Mouse (Mus musculus) heart, adult 8-10 months (tissue): ENCODE results near the gene Cdk16. TPM values are rescaled to one million over a fixed set of nuclear protein-coding genes. Genes with fewer than 3 reads are reported as not detected.
A peak's percentile ranks its signal among the peaks of the same experiment; 100 is the strongest.
"Not testable (repeated sequence)": the region's sequence is repeated elsewhere in the genome, so short reads cannot be mapped to it uniquely, and the experiment has no call there.

Source experiments
- DNase-seq: peaks from one replicate; pipeline ENCODE4 v3.0.0; 2022; ENCODE audit warnings: low spot score
- total RNA-seq, 4 experiments: library from RNA; stranded (reverse); gene quantifications; 2 replicates each; pipeline ENCODE4 v1.2.4; 2022

Cdk16 gene
- total RNA-seq, result 100 to 1,000 TPM; 112 to 136 (median 121) TPM

GRCm38 (mm10) chrX:20687519-20688067, at the start of gene Cdk16:
Gene Cdk16, plus strand, starts transcription at chrX:20687954.
- peak; percentile 91 for DNase-seq

- no peak for DNase-seq
Observed at GRCm38 (mm10) chrX:20638141-20638540, 49.6 kb upstream of the Cdk16 start.

- no peak for DNase-seq
Observed at GRCm38 (mm10) chrX:20644780-20645179, 43.0 kb upstream of the Cdk16 start.

- no peak for DNase-seq
Observed at GRCm38 (mm10) chrX:20657593-20657992, 30.2 kb upstream of the Cdk16 start.

- peak; percentile 68 for DNase-seq
Observed at GRCm38 (mm10) chrX:20658026-20658652, 29.6 kb upstream of the Cdk16 start, which contains the start of gene Uba1. Gene Uba1, plus strand, starts transcription at chrX:20658326.

GRCm38 (mm10) chrX:20658891-20659406, 28.8 kb upstream of the Cdk16 start:
- DNase-seq, result no peak

- DNase-seq, result no peak
Observed at GRCm38 (mm10) chrX:20662317-20662715, 25.4 kb upstream of the Cdk16 start.

- DNase-seq, result peak; percentile 87
Observed at GRCm38 (mm10) chrX:20662716-20663443, 24.9 kb upstream of the Cdk16 start.

GRCm38 (mm10) chrX:20663444-20663790, 24.3 kb upstream of the Cdk16 start:
- peak; percentile 3 for DNase-seq

GRCm38 (mm10) chrX:20688068-20688547, 354 bp downstream of the Cdk16 start:
- peak; percentile 73 for DNase-seq

GRCm38 (mm10) chrX:20688615-20689014, 861 bp downstream of the Cdk16 start:
- DNase-seq, result peak; percentile 38

- no peak for DNase-seq
Observed at GRCm38 (mm10) chrX:20691566-20691965, 3.8 kb downstream of the Cdk16 start.

- no peak for DNase-seq
Observed at GRCm38 (mm10) chrX:20692616-20693015, 4.9 kb downstream of the Cdk16 start.

- DNase-seq, result peak; percentile 3
Observed at GRCm38 (mm10) chrX:20695842-20696241, 8.1 kb downstream of the Cdk16 start.

GRCm38 (mm10) chrX:20703741-20704290, 16.1 kb downstream of the Cdk16 start, which contains the start of gene Usp11:
Gene Usp11, plus strand, starts transcription at chrX:20703906.
- DNase-seq, result peak; percentile 18

GRCm38 (mm10) chrX:20704295-20705082, 16.7 kb downstream of the Cdk16 start:
- peak; percentile 62 for DNase-seq

- DNase-seq, result no peak
Observed at GRCm38 (mm10) chrX:20705083-20705402, 17.3 kb downstream of the Cdk16 start.

GRCm38 (mm10) chrX:20728681-20729080, 40.9 kb downstream of the Cdk16 start:
- no peak for DNase-seq

GRCm38 (mm10) chrX:20730048-20730447, 42.3 kb downstream of the Cdk16 start:
- DNase-seq, result not testable (repeated sequence)

GRCm38 (mm10) chrX:20736479-20736878, 48.7 kb downstream of the Cdk16 start:
- DNase-seq, result no peak

- DNase-seq, result no peak
Observed at GRCm38 (mm10) chrX:20748829-20749228, 61.1 kb downstream of the Cdk16 start.
